Mouse (Mus musculus): Measurements from ENCODE around the gene Wfdc2.

Wfdc2 gene

DNA sequence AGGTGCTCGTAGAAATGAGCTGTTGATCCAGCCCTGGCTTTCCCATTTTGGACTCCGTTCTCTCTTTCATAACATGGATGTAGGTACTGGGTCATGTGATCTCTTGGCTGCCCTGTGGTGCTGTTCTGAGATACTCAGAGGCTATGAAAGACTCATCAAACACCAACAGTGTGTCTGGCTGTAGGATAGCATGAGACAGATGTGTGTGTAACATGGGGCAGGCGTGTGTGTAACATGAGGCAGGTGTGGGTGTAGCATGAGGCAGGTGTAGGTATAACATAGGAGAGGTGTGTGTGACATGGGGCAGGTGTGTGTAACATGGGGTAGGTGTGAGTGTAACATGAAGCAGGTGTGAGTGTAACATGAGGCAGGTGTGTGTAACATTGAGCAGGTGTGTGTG, 53.2 kb downstream of the Wfdc2 start:
- in situ Hi-C loops (cut with MseI, MboI): no loop called here

Data from mouse trophoblast stem cell (cell line).